Mouse (Mus musculus) stomach, embryonic 16.5 days (tissue): ENCODE results near the gene Tsr1. TPM values are rescaled to one million over a fixed set of nuclear protein-coding genes. Genes with fewer than 3 reads are reported as not detected.

ENCODE experiments used
- ATAC-seq: fragments of 200-750 bp; cut with Nextera tagmentation; 2 replicates; pipeline ENCODE4 v1.8.0; 2017; ENCODE audit warnings: moderate number of reproducible peaks, moderate TSS enrichment; ENCODE audit not compliant: insufficient read depth, low FRiP score
- H3K27ac ChIP-seq: fragments of 300-500 bp; sonication (generic); 2 replicates; pipeline ENCODE4 v1.5.1; 2014; ENCODE audit warnings: low read length
- H3K27me3 ChIP-seq: fragments of 300-500 bp; sonication (generic); 2 replicates; pipeline ENCODE4 v1.6.1; 2014; ENCODE audit warnings: low read length, control low read depth, mixed read lengths; ENCODE audit not compliant: control insufficient read depth, insufficient read depth
- H3K36me3 ChIP-seq: fragments of 300-500 bp; sonication (generic); 2 replicates; pipeline ENCODE4 v1.6.1; 2014; ENCODE audit warnings: low read length; ENCODE audit not compliant: control insufficient read depth, insufficient read depth
- H3K4me1 ChIP-seq: fragments of 300-500 bp; sonication (generic); 2 replicates; pipeline ENCODE4 v1.6.1; 2014; ENCODE audit warnings: low read length, control low read depth, mixed read lengths; ENCODE audit not compliant: control insufficient read depth, insufficient read depth
- H3K4me2 ChIP-seq: fragments of 300-500 bp; sonication (generic); 2 replicates; pipeline ENCODE4 v1.6.1; 2014; ENCODE audit warnings: low read depth, low read length, mixed read lengths
- H3K4me3 ChIP-seq: fragments of 300-500 bp; sonication (generic); replicated peaks from 2 replicates; pipeline ENCODE4 v1.5.1; 2014; ENCODE audit warnings: mild to moderate bottlenecking, low read length
- H3K9ac ChIP-seq: fragments of 300-500 bp; sonication (generic); 2 replicates; pipeline ENCODE4 v1.6.1; 2014; ENCODE audit warnings: low read length
- H3K9me3 ChIP-seq: fragments of 300-500 bp; sonication (generic); replicated peaks from 2 replicates; pipeline ENCODE4 v1.6.1; 2016; ENCODE audit warnings: low read length, control low read depth; ENCODE audit not compliant: control insufficient read depth
- WGBS: fragments of 180-500 bp; shearing (Covaris S2); extraction: QIAGEN DNeasy Blood & Tissue Kit; methylation state at CpG from one replicate; pipeline ENCODE4 v1.1.7; 2014; 5-methylcytosine and 5-hydroxymethylcytosine counted together
- microRNA-seq: library from miRNA; unstranded; fragments of <30 nt; microRNA quantifications from one replicate; pipeline ENCODE4, GENCODE M21; 2016
- polyA plus RNA-seq: library from polyadenylated mRNA; unstranded; fragments of >200 nt; fragmentation: Nextera tagmentation; extraction: Ambion mirVana; gene quantifications from 2 replicates; pipeline ENCODE4 v1.2.1, GENCODE M21; 2015

Gene Tsr1
- polyA plus RNA-seq, 1 experiment from 2014 or later, result 48.3 TPM

DNA sequence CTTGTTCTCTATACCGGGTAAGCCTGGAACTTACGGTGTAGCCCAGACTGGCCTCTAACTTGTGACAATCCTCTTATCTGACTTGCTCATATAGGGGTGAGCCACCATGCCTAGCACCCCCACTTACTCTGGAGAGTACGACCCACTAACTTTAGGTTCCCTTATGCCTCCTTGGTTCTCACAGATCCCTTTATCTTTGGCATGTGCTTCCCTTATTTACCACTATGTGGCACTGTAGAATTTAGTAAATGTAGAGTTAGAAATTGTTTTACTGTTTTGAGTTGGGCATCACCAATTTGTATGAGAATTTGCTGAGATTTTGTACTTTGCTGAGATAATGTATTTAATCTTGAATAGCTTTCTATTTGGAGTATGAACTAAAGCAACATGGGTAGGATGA lies 48.5 kb downstream of the Tsr1 start:
- Histone ChIP-seq H3K9me3 (no peaks in the 10 kb centered on the region), H3K4me2 (no peak overlapping the region), H3K4me1 (no peaks in the 10 kb centered on the region), H3K27ac (no peak overlapping the region), H3K27me3 (no peaks in the 10 kb centered on the region), H3K36me3 (peaks cover 5% of the 10 kb centered on the region), H3K4me3 (no peak overlapping the region), H3K9ac (no peak overlapping the region)
- 69% methylated on average over 3 of the region's 3 CpGs for WGBS
- 0 out of 2 replicates have a peak, but pooled peaks have one; percentile 25 for ATAC-seq

DNA sequence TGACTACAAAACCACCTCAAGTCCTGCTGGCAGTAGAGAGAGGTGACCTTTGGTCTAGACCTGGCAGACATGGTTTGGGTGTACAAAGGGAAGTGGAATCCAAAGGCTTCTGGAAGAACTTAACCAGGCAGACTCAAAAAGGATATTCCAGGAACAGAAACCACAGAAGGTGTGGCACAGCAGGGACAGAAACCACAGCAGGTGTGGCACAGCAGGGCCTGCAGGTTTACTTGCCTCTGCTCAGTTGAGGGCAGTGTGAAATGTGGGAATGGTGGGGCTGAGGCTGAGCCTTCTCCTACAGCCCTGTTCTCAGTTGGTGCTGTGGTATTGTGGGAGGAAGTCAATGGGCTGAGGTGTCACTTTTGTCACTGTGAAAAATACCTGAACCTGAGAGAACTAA lies 57.0 kb downstream of the Tsr1 start:
- no peaks in the 10 kb centered on the region for H3K9me3 ChIP-seq
- H3K4me1 ChIP-seq, result no peaks in the 10 kb centered on the region
- H3K27ac ChIP-seq, result peak overlapping the region; percentile 89
- peak; percentile 64; the same call in 1 of the 2 replicates for ATAC-seq
- no peak overlapping the region for H3K9ac ChIP-seq
- H3K4me3 ChIP-seq, result no peak overlapping the region
- H3K36me3 ChIP-seq, result no peaks in the 10 kb centered on the region
- H3K27me3 ChIP-seq, result no peaks in the 10 kb centered on the region
- H3K4me2 ChIP-seq, result no peak overlapping the region

DNA sequence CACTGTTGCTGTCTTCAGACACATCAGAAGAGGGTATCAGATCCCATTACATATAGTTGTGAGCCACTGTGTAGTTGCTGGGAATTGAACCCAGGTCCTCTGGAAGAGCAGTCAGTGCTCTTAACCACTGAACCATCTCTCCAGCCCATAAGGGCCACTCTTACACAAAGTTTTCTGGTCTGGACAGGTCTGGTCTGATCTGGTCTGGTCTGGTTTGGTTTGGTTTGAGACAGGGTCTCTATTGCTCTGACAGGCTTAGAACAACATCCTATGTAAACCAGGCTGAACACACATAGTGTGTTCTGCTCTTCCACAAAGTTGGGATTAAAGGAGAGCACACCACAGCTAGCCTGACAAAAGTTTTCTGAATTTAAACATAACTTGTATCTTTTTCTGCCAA lies 58.1 kb downstream of the Tsr1 start:
- Histone ChIP-seq H3K36me3 (no peaks in the 10 kb centered on the region), H3K9me3 (no peaks in the 10 kb centered on the region), H3K9ac (no peak overlapping the region), H3K27me3 (no peaks in the 10 kb centered on the region), H3K4me1 (no peaks in the 10 kb centered on the region), H3K4me3 (no peak overlapping the region), H3K27ac (no peak overlapping the region), H3K4me2 (no peak overlapping the region)
- no peak for ATAC-seq

DNA sequence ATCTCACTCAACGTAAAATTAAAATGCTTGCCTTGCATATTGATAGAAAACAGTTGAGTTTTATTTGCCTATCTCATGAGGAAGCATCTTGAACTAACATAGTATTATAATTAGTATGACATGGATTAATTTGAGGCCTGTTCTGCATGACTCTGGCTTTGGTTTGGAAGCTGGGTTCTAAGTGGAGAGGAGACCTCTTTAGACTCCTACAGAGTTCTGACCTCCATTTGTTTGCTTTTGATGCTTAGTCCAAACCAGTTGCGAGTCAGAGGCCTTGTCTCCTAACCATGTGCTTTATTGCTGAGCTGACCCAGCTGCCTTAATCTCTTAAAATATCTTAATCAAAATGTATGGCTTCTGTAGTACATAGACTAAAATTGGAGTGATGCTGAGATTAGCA lies 59.7 kb downstream of the Tsr1 start:
- Histone ChIP-seq H3K4me3 (no peak overlapping the region), H3K4me2 (no peak overlapping the region), H3K9me3 (no peaks in the 10 kb centered on the region), H3K36me3 (no peaks in the 10 kb centered on the region), H3K27me3 (no peaks in the 10 kb centered on the region), H3K4me1 (0 out of 2 replicates have a peak, but pooled peaks cover 3% of the 10 kb centered on the region), H3K9ac (no peak overlapping the region), H3K27ac (no peak overlapping the region)
- ATAC-seq, result no peak
- 70% methylated on average over 2 of the region's 2 CpGs for WGBS

Small RNAs within 50 kb of the gene (microRNA-seq; reads per million reads assigned to microRNA genes)
- not detected for gene Mir6926

Other genes starting within 250 kb of the Tsr1 start
- 41.3 and 42.5 TPM in 2 replicates for gene Cluh, start 248.6 kb upstream of the Tsr1 start, polyA plus RNA-seq
- 30.9 and 35.7 TPM in 2 replicates for gene Pafah1b1, start 173.4 kb upstream of the Tsr1 start, polyA plus RNA-seq
- 39.6 and 41.8 TPM in 2 replicates for gene Mettl16, start 127.2 kb upstream of the Tsr1 start, polyA plus RNA-seq
- gene Mnt, start 67.2 kb upstream of the Tsr1 start, polyA plus RNA-seq, result 2.5 and 3.2 TPM in 2 replicates
- 6.0 and 7.0 TPM in 2 replicates for gene Sgsm2, start 1.0 kb upstream of the Tsr1 start, polyA plus RNA-seq
- 15.8 and 15.9 TPM in 2 replicates for gene Smg6, start 27.8 kb downstream of the Tsr1 start, polyA plus RNA-seq
- gene Srr, start 27.9 kb downstream of the Tsr1 start, polyA plus RNA-seq, result 18.6 and 19.1 TPM in 2 replicates